In the genomic region with DNA sequence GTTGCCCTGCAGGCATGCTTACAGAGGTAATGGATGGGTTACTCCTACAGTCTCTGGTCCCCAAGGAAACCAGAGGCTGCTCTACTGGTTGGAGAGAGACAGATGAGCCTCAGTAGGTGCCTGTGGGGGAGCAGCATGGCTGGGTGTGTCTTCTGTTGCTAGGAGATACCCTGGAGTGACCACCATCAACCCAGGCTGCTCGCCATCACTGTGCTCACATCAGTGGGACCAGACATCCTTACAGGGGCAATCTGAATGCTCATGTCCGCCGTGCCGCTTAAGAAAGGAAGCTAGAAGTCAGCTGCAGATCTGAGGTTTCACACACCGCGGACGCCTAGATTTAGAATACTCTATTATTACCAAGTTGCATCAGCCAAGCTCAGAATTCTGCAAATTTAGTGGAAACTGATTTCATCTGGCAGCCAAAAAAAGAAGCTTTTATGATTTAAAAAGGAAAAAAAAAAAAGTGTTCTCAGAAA, we compare ENCODE assay signal across 11 mouse cellular contexts. TPM values are rescaled to one million over a fixed set of nuclear protein-coding genes. Genes with fewer than 3 reads are reported as not detected.
DNase-seq lines count a peak whose midpoint lies in the region; ATAC-seq and TF ChIP-seq lines count a peak whose summit lies in the region.
"Had no signal": no experiment of that assay in that cellular context is flagged by ENCODE, and none has a peak within 500 bp of the region (broad histone marks: within the 10 kb centered on the region; RNA-seq: fewer than 3 reads in every experiment).

No protein-coding gene starts in this region.

- WGBS in kidney, postnatal 0 days = 70% methylated on average over 7 of the region's 7 CpGs
- 70% methylated on average over 7 of the region's 7 CpGs for WGBS in kidney, adult 2 months
- WGBS in embryonic facial prominence, embryonic 14.5 days = 67% methylated on average over 7 of the region's 7 CpGs
- 76% methylated on average over 7 of the region's 7 CpGs for WGBS in forebrain, embryonic 12.5 days

- no peak overlapping the region for H3K4me3 ChIP-seq in kidney, postnatal 0 days (replicated peaks; ENCODE audit: low read depth, low read length)
- no peak overlapping the region for H3K4me3 ChIP-seq in kidney, adult 2 months (ENCODE audit: insufficient read depth, low read depth, low read length)
- H3K4me3 ChIP-seq in embryonic facial prominence, embryonic 14.5 days (ENCODE audit: low read depth, low read length) = no peak overlapping the region
- H3K4me3 ChIP-seq in forebrain, embryonic 12.5 days (replicated peaks) = no peak overlapping the region

- no peak overlapping the region for H3K4me2 ChIP-seq in kidney, postnatal 0 days (ENCODE audit: low read length)
- no peak overlapping the region for H3K4me2 ChIP-seq in embryonic facial prominence, embryonic 14.5 days (ENCODE audit: low read depth, low read length)
- H3K4me2 ChIP-seq in forebrain, embryonic 12.5 days = no peak overlapping the region
- H3K4me2 ChIP-seq: lung, embryonic 14.5 days had no signal

- H3K27ac ChIP-seq in kidney, postnatal 0 days = no peak overlapping the region
- no peak overlapping the region for H3K27ac ChIP-seq in kidney, adult 2 months (ENCODE audit: insufficient read depth, low read depth, low read length)
- H3K27ac ChIP-seq in embryonic facial prominence, embryonic 14.5 days (replicated peaks; ENCODE audit: low read depth, low read length) = no peak overlapping the region
- H3K27ac ChIP-seq in forebrain, embryonic 12.5 days = no peak overlapping the region

- TF ChIP-seq POLR2A in kidney, adult 2 months (IDR thresholded peaks at IDR 0.05; ENCODE audit: low read depth, low read length) = no peak

- TF ChIP-seq CTCF in kidney, postnatal 0 days (IDR thresholded peaks at IDR 0.05; ENCODE audit: low read depth) = no peak
- no peak for TF ChIP-seq CTCF in kidney, adult 2 months (conservative IDR thresholded peaks at IDR 0.05; ENCODE audit: insufficient read depth, insufficient read length, low read depth, low read length)

- peak; percentile 49 for ATAC-seq in kidney, postnatal 0 days (replicated peaks; ENCODE audit: low FRiP score, low read depth)
- ATAC-seq in embryonic facial prominence, embryonic 14.5 days (ENCODE audit: low read depth) = peak; percentile 44; the same call in 1 of the 2 replicates
- no peak for ATAC-seq in forebrain, embryonic 12.5 days (ENCODE audit: low FRiP score)
- no peak for ATAC-seq in CD4-positive, CD25-positive, alpha-beta regulatory T cell, adult 4 months

- intact Hi-C loops in gastrocnemius, postnatal 36 days (cut with DNase I) = no loop called here

- peak; percentile 32 for DNase-seq in kidney, postnatal 0 days (ENCODE audit: low spot score)
- no peak for DNase-seq in kidney, adult 2 months
- peak; percentile 9 for DNase-seq in embryonic facial prominence, embryonic 14.5 days (ENCODE audit: low spot score)
- DNase-seq in left cerebral cortex, adult 8-10 months (ENCODE audit: low spot score in 2 of 2) = peak; percentile 31 to 61
- DNase-seq in right cerebral cortex, postnatal 10 days (ENCODE audit: low spot score in 2 of 2) = peak; percentile 58 to 72
- no peak for DNase-seq in gastrocnemius, postnatal 36 days
- DNase-seq: adrenal gland, postnatal 36 days; kidney, postnatal 14 days; lung, embryonic 14.5 days had no signal

- no peak overlapping the region for H3K9ac ChIP-seq in kidney, postnatal 0 days (ENCODE audit: low read depth, low read length)
- no peak overlapping the region for H3K9ac ChIP-seq in embryonic facial prominence, embryonic 14.5 days (ENCODE audit: low read depth, low read length)
- no peak overlapping the region for H3K9ac ChIP-seq in forebrain, embryonic 12.5 days
- H3K9ac ChIP-seq: lung, embryonic 14.5 days had no signal

- no peaks in the 10 kb centered on the region for H3K36me3 ChIP-seq in kidney, postnatal 0 days (ENCODE audit: insufficient read depth, low read length)
- no peaks in the 10 kb centered on the region for H3K36me3 ChIP-seq in kidney, adult 2 months (ENCODE audit: control insufficient read depth, insufficient read depth, low read length)
- H3K36me3 ChIP-seq in embryonic facial prominence, embryonic 14.5 days (ENCODE audit: control insufficient read depth, insufficient read depth, low read length) = no peaks in the 10 kb centered on the region
- no peaks in the 10 kb centered on the region for H3K36me3 ChIP-seq in forebrain, embryonic 12.5 days (replicated peaks)

- no peaks in the 10 kb centered on the region for H3K9me3 ChIP-seq in kidney, postnatal 0 days (replicated peaks; ENCODE audit: low read length)
- no peaks in the 10 kb centered on the region for H3K9me3 ChIP-seq in embryonic facial prominence, embryonic 14.5 days (ENCODE audit: control insufficient read depth, low read length)
- no peaks in the 10 kb centered on the region for H3K9me3 ChIP-seq in forebrain, embryonic 12.5 days

- H3K27me3 ChIP-seq in kidney, postnatal 0 days (ENCODE audit: insufficient read depth, low read length) = no peaks in the 10 kb centered on the region
- no peaks in the 10 kb centered on the region; the same call in 1 of the 2 replicates for H3K27me3 ChIP-seq in kidney, adult 2 months (replicated peaks; ENCODE audit: control insufficient read depth, insufficient read depth, low read length)
- H3K27me3 ChIP-seq in embryonic facial prominence, embryonic 14.5 days (replicated peaks; ENCODE audit: control insufficient read depth, insufficient read depth, low read length) = no peaks in the 10 kb centered on the region
- peaks cover 59% of the 10 kb centered on the region for H3K27me3 ChIP-seq in forebrain, embryonic 12.5 days

- H3K4me1 ChIP-seq in kidney, postnatal 0 days (replicated peaks; ENCODE audit: insufficient read depth, low read length) = no peaks in the 10 kb centered on the region
- H3K4me1 ChIP-seq in kidney, adult 2 months (ENCODE audit: control insufficient read depth, insufficient read depth, low read length) = no peaks in the 10 kb centered on the region
- H3K4me1 ChIP-seq in embryonic facial prominence, embryonic 14.5 days (ENCODE audit: control insufficient read depth, insufficient read depth, low read length) = no peaks in the 10 kb centered on the region
- peaks cover 20% of the 10 kb centered on the region for H3K4me1 ChIP-seq in forebrain, embryonic 12.5 days

RNA-seq across cellular contexts. Expression of gene Plekhm3, which starts 21.7 kb away (rescaled TPM):
- 3.5 and 4.0 TPM in 2 replicates for polyA plus RNA-seq in kidney, postnatal 0 days (2015; fragmentation: Nextera tagmentation; extraction: Ambion mirVana)
- polyA plus RNA-seq in kidney, adult 2 months (2012; rRNA removed) = 3.3 and 3.7 TPM in 2 replicates
- polyA plus RNA-seq in embryonic facial prominence, embryonic 14.5 days (2014; fragmentation: Nextera tagmentation; extraction: Ambion mirVana) = 5.6 and 6.0 TPM in 2 replicates
- total RNA-seq in left cerebral cortex, adult 8-10 months (2022) = 10 to 100 TPM; 39.0 to 47.4 (median 43.7) TPM
- 7.8 and 8.9 TPM in 2 replicates for polyA plus RNA-seq in forebrain, embryonic 12.5 days (2016; fragmentation: Nextera tagmentation; extraction: Ambion mirVana)
- total RNA-seq in gastrocnemius, postnatal 36 days (2021) = 1 to 10 TPM; 4.7 to 6.7 TPM
- polyA plus RNA-seq in CD4-positive, CD25-positive, alpha-beta regulatory T cell, adult 4 months (2017; shearing (Covaris generic)) = 10 to 100 TPM in 1 of 2 experiments, 1 to 10 TPM in 1; 7.8 to 11.2 TPM

RNA-seq across cellular contexts. Expression of gene Akr1cl, which starts 54.2 kb away (rescaled TPM):
- 0.11 TPM in 1 of 2 replicates, not detected in the other for polyA plus RNA-seq in kidney, postnatal 0 days (2015; fragmentation: Nextera tagmentation; extraction: Ambion mirVana)
- polyA plus RNA-seq in kidney, adult 2 months (2012; rRNA removed) = 0.08 and 2.1 TPM in 2 replicates
- polyA plus RNA-seq in embryonic facial prominence, embryonic 14.5 days (2014; fragmentation: Nextera tagmentation; extraction: Ambion mirVana) = 0.17 and 0.25 TPM in 2 replicates
- under 1 TPM in 2 of 4 experiments, not detected in 2; 0.39 to 0.44 TPM for total RNA-seq in left cerebral cortex, adult 8-10 months (2022)
- polyA plus RNA-seq in forebrain, embryonic 12.5 days (2016; fragmentation: Nextera tagmentation; extraction: Ambion mirVana) = 0.13 TPM in 1 of 2 replicates, not detected in the other
- not detected for total RNA-seq in gastrocnemius, postnatal 36 days (2021)
- polyA plus RNA-seq in CD4-positive, CD25-positive, alpha-beta regulatory T cell, adult 4 months (2017; shearing (Covaris generic)) = under 1 TPM in 1 of 2 experiments, not detected in 1; 0.31 TPM

Comparison
In these comparisons a context has a peak if more than half of its experiments do, and no peak if none do; other contexts are left out.
1. DNase-seq: peak in kidney, postnatal 0 days (single experiment), embryonic facial prominence, embryonic 14.5 days (single experiment), left cerebral cortex, adult 8-10 months (2 of 2) and right cerebral cortex, postnatal 10 days (2 of 2); none in kidney, adult 2 months (single experiment) and gastrocnemius, postnatal 36 days (0 of 2).
2. ATAC-seq: peak in kidney, postnatal 0 days (single experiment) and embryonic facial prominence, embryonic 14.5 days (single experiment); none in forebrain, embryonic 12.5 days (single experiment) and CD4-positive, CD25-positive, alpha-beta regulatory T cell, adult 4 months (single experiment).